24 mouse cellular contexts compared by ENCODE assay signal in the genomic region with DNA sequence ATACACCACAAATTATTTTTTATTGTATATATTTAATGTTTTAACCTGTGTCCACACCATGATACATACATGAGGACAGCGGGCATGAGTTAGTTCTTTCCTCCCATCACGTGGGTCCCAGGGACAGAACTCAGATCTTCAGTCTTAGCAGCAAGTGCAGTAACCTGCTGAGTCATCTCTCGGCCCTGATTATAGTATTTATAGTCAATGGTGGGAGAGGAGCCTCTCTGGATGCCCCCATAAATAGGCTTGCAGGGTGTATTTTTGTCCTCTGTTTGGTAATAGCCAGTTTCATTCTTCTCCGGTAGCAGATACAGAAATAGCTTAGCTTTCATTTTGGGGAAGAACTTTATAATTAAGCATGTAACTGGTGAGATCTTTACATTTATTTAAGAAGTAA.
A peak's percentile ranks its signal among the peaks of the same experiment; 100 is the strongest.
DNase-seq lines count a peak whose midpoint lies in the region; ATAC-seq and TF ChIP-seq lines count a peak whose summit lies in the region.
"Had no signal": no experiment of that assay in that cellular context is flagged by ENCODE, and none has a peak within 500 bp of the region (broad histone marks: within the 10 kb centered on the region; RNA-seq: fewer than 3 reads in every experiment).

No protein-coding gene starts in this region.

- intact Hi-C loops in heart, postnatal 14 days (cut with DNase I): no loop called here

- 37% methylated on average over 4 of the region's 4 CpGs for WGBS in heart, embryonic 13.5 days

- H3K4me3 ChIP-seq in MEL (ENCODE audit: control insufficient read depth in 1 of 2, insufficient read depth in 1 of 2, low read depth in 2 of 2, low read length in 2 of 2): no peak overlapping the region
- no peak overlapping the region for H3K4me3 ChIP-seq in heart, embryonic 13.5 days
- H3K4me3 ChIP-seq: embryonic facial prominence, embryonic 13.5 days; erythroblast, embryonic 14.5 days; forebrain, embryonic 12.5 days; hindbrain, embryonic 10.5 days; intestine, embryonic 15.5 days; limb, embryonic 12.5 days; neural tube, embryonic 13.5 days had no signal

- no peak overlapping the region for H3K27ac ChIP-seq in MEL (ENCODE audit: control insufficient read depth, low read depth, low read length)
- H3K27ac ChIP-seq in heart, embryonic 13.5 days (replicated peaks): no peak overlapping the region
- H3K27ac ChIP-seq: embryonic facial prominence, embryonic 13.5 days; forebrain, embryonic 12.5 days; hindbrain, embryonic 10.5 days; intestine, embryonic 15.5 days; limb, embryonic 12.5 days; neural tube, embryonic 13.5 days had no signal

- H3K79me2 ChIP-seq in MEL (ENCODE audit: control insufficient read depth, insufficient read depth, low read length, poor library complexity): no peaks in the 10 kb centered on the region

- H3K9me3 ChIP-seq in MEL (replicated peaks; ENCODE audit: insufficient read depth, low read length): no peaks in the 10 kb centered on the region
- H3K9me3 ChIP-seq in heart, embryonic 13.5 days: no peaks in the 10 kb centered on the region
- H3K9me3 ChIP-seq: embryonic facial prominence, embryonic 13.5 days; forebrain, embryonic 12.5 days; hindbrain, embryonic 10.5 days; intestine, embryonic 15.5 days; limb, embryonic 12.5 days; neural tube, embryonic 13.5 days had no signal

- no peaks in the 10 kb centered on the region; a peak in 1 of 4 replicates for H3K27me3 ChIP-seq in MEL (ENCODE audit: control insufficient read depth in 1 of 2, insufficient read depth in 2 of 2, low read length in 2 of 2)
- no peaks in the 10 kb centered on the region for H3K27me3 ChIP-seq in heart, embryonic 13.5 days (replicated peaks)
- H3K27me3 ChIP-seq: embryonic facial prominence, embryonic 13.5 days; forebrain, embryonic 12.5 days; intestine, embryonic 15.5 days; limb, embryonic 12.5 days; neural tube, embryonic 13.5 days had no signal

- TF ChIP-seq EP300 in MEL (IDR thresholded peaks at IDR 0.05; ENCODE audit: low read depth in 1 of 2, low read length in 2 of 2): no peak

- no peak overlapping the region for H3K9ac ChIP-seq in MEL (ENCODE audit: control insufficient read depth, low read depth, low read length, poor library complexity, severe bottlenecking)
- H3K9ac ChIP-seq in heart, embryonic 13.5 days: no peak overlapping the region
- H3K9ac ChIP-seq: embryonic facial prominence, embryonic 13.5 days; forebrain, embryonic 12.5 days; intestine, embryonic 15.5 days; limb, embryonic 12.5 days; liver, postnatal 0 days; neural tube, embryonic 13.5 days had no signal

- TF ChIP-seq RAD21 in MEL (IDR thresholded peaks at IDR 0.05; ENCODE audit: low read depth, low read length): no peak

- H3K4me1 ChIP-seq in MEL (ENCODE audit: control insufficient read depth in 1 of 2, insufficient read depth in 2 of 2, low read length in 2 of 2): no peaks in the 10 kb centered on the region
- H3K4me1 ChIP-seq in heart, embryonic 13.5 days: peaks cover 44% of the 10 kb centered on the region

- DNase-seq in heart, adult 9 months (ENCODE audit: low spot score in 2 of 2): peak; percentile 24 to 25
- no peak for DNase-seq in heart, postnatal 14 days
- peak; percentile 30 for DNase-seq in MEL (ENCODE audit: low read depth, low spot score)
- DNase-seq in urinary bladder, postnatal 14 days (ENCODE audit: low spot score): no peak
- DNase-seq in cerebellum, adult 9-10 months: no peak
- DNase-seq: adrenal gland, postnatal 14 days; cerebellum, postnatal 14 days; gastrocnemius, postnatal 25 days; kidney, adult 8-10 months; kidney, postnatal 10 days; liver, postnatal 0 days; midbrain, embryonic 14.5 days had no signal

- peak overlapping the region; percentile 45 for H3K4me2 ChIP-seq in heart, embryonic 13.5 days
- H3K4me2 ChIP-seq: embryonic facial prominence, embryonic 13.5 days; forebrain, embryonic 12.5 days; intestine, embryonic 15.5 days; limb, embryonic 12.5 days; liver, embryonic 11.5 days; neural tube, embryonic 13.5 days had no signal

- no peaks in the 10 kb centered on the region; a peak in 1 of 4 replicates for H3K36me3 ChIP-seq in MEL (ENCODE audit: control insufficient read depth in 1 of 2, insufficient read depth in 2 of 2, low read length in 2 of 2)
- H3K36me3 ChIP-seq in heart, embryonic 13.5 days: no peaks in the 10 kb centered on the region
- H3K36me3 ChIP-seq: embryonic facial prominence, embryonic 13.5 days; forebrain, embryonic 12.5 days; hindbrain, embryonic 10.5 days; intestine, embryonic 15.5 days; limb, embryonic 12.5 days; neural tube, embryonic 13.5 days had no signal

- TF ChIP-seq CTCF in MEL (IDR thresholded peaks at IDR 0.05 in 2 of 3, conservative IDR thresholded peaks at IDR 0.05 in 1 of 3; ENCODE audit: control insufficient read depth in 1 of 3, insufficient read depth in 1 of 3, low read depth in 2 of 3, low read length in 3 of 3, poor library complexity in 1 of 3, severe bottlenecking in 1 of 3): no peak

- no peak for ATAC-seq in heart, embryonic 13.5 days (ENCODE audit: extremely low read depth, insufficient number of reproducible peaks, low FRiP score, low TSS enrichment)
- ATAC-seq in megakaryocyte progenitor cell, adult 5-6 weeks (replicated peaks; ENCODE audit: poor library complexity): 0 out of 2 replicates have a peak, but pooled peaks have one; percentile 29
- ATAC-seq: hindbrain, embryonic 16.5 days; intestine, embryonic 15.5 days; liver, postnatal 0 days; lung, postnatal 0 days had no signal

- no peak for TF ChIP-seq POLR2A in MEL (IDR thresholded peaks at IDR 0.05; ENCODE audit: control insufficient read depth in 1 of 2, insufficient read depth in 1 of 2, low read depth in 1 of 2, low read length in 2 of 2, poor library complexity in 1 of 2)

TF ChIP-seq in MEL, 35 proteins besides CTCF, POLR2A, EP300 and RAD21:
- TF ChIP-seq CHD2 (IDR thresholded peaks at IDR 0.05; ENCODE audit: low read length): no peak
- no peak for TF ChIP-seq POLR2AphosphoS5 (IDR thresholded peaks at IDR 0.05; ENCODE audit: borderline replicate concordance, low read depth, low read length)
- TF ChIP-seq MYC (IDR thresholded peaks at IDR 0.05; ENCODE audit: low read depth, low read length): no peak
- TF ChIP-seq ZC3H11A (IDR thresholded peaks at IDR 0.05; ENCODE audit: low read depth, low read length): no peak
- no peak for TF ChIP-seq TAL1 (IDR thresholded peaks at IDR 0.05; ENCODE audit: low read length)
- TF ChIP-seq NRF1 (IDR thresholded peaks at IDR 0.05; ENCODE audit: insufficient read depth, low read depth, low read length, poor library complexity, severe bottlenecking): no peak
- TF ChIP-seq ELF1 (IDR thresholded peaks at IDR 0.05; ENCODE audit: low read depth, low read length): no peak
- TF ChIP-seq NELFE (IDR thresholded peaks at IDR 0.05; ENCODE audit: low read depth, low read length): no peak
- TF ChIP-seq MXI1 (IDR thresholded peaks at IDR 0.05; ENCODE audit: low read depth, low read length): no peak
- TF ChIP-seq USF2 (IDR thresholded peaks at IDR 0.05; ENCODE audit: borderline replicate concordance in 1 of 2, insufficient read depth in 1 of 2, low read depth in 1 of 2, low read length in 2 of 2): no peak
- no peak for TF ChIP-seq GATA1 (IDR thresholded peaks at IDR 0.05; ENCODE audit: low read depth, low read length)
- TF ChIP-seq JUND (IDR thresholded peaks at IDR 0.05; ENCODE audit: low read depth, low read length): no peak
- TF ChIP-seq MAZ (IDR thresholded peaks at IDR 0.05; ENCODE audit: low read depth, low read length): no peak
- TF ChIP-seq MYB (IDR thresholded peaks at IDR 0.05; ENCODE audit: low read depth, low read length): no peak
- no peak for TF ChIP-seq ZMIZ1 (IDR thresholded peaks at IDR 0.05; ENCODE audit: low read depth, low read length)
- no peak for TF ChIP-seq SMC3 (IDR thresholded peaks at IDR 0.05; ENCODE audit: low read depth, low read length)

Comparison
In these comparisons a context has a peak if more than half of its experiments do, and no peak if none do; other contexts are left out.
1. DNase-seq: peak in heart, adult 9 months (2 of 2) and MEL (single experiment); none in heart, postnatal 14 days (0 of 2), urinary bladder, postnatal 14 days (single experiment) and cerebellum, adult 9-10 months (single experiment).